ENCODE assay signal across 8 mouse cellular contexts in the genomic region with DNA sequence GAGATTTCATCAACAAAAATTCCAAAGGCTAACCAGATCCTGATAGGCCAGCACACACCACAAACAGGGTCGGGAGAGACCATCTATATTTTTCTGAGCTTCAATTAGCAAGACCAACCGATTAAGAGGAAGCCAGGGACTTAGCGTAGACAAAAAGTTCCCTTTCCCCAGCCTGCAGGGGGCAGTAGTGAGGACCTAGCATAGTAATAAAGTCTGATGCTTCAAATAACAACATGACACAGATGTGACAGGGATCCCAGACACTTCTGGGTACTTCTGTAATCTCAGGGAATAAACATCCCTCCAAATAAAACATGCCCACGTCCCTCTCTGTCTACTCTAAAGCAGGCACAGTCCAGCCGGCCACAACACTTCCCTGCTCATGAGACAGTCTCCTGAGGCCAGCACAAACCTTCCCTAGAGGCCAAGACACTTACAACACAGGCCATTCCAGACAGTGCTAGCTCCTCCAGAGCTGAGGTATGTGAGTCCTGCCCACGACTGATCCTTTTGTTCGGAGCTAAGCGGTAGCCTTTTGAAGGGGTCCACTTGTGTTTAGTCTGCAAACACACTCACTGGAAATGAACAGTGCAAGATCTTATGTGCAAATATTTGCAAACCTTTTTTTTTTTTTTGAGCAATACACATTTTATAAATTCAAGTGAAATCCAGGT. TPM values are rescaled to one million over a fixed set of nuclear protein-coding genes. Genes with fewer than 3 reads are reported as not detected.
A peak's percentile ranks its signal among the peaks of the same experiment; 100 is the strongest.
DNase-seq lines count a peak whose midpoint lies in the region; ATAC-seq lines count a peak whose summit lies in the region.

No protein-coding gene starts in this region.

- 0 out of 2 replicates have a peak, but pooled peaks have one; percentile 50 for ATAC-seq in megakaryocyte-erythroid progenitor cell, adult 5-6 weeks (replicated peaks; ENCODE audit: low FRiP score, low TSS enrichment, poor library complexity, severe bottlenecking)

- intact Hi-C loops in heart, postnatal 25 days (cut with DNase I), result loop anchor here (5.0 to 10.0 kb wide), 2 partner anchors 77 to 739 kb away; partner anchors contain the start of gene Fjx1
- intact Hi-C loops in heart, postnatal 14 days (cut with DNase I), result loop anchor here (5.0 kb wide), 1 partner anchor 82 kb away; no protein-coding TSS in a partner anchor

- peak; percentile 60 for DNase-seq in heart, adult 8-10 months (ENCODE audit: low spot score)
- DNase-seq in heart, postnatal 25 days (ENCODE audit: low spot score), result no peak
- peak; percentile 51 for DNase-seq in 416B (ENCODE audit: low read depth)
- peak; percentile 45 for DNase-seq in MEL-GATA-1-ER (ENCODE audit: extremely low read depth, low read depth)
- peak; percentile 63 to 71 for DNase-seq in heart, postnatal 14 days
- peak; percentile 53 for DNase-seq in thymus, postnatal 25 days
- DNase-seq in frontal cortex, postnatal 14 days (ENCODE audit: low spot score in 2 of 2), result no peak

RNA-seq across cellular contexts. Expression of gene Traf6, which starts 37.6 kb away (rescaled TPM):
- total RNA-seq in heart, adult 8-10 months (2022), result 10 to 100 TPM in 1 of 4 experiments, 1 to 10 TPM in 3; 8.7 to 10.3 (median 9.0) TPM
- total RNA-seq in heart, postnatal 25 days (2021), result 1 to 10 TPM; 8.9 to 9.3 TPM
- total RNA-seq in heart, postnatal 14 days (2021), result 10 to 100 TPM; 10.7 to 11.5 TPM
- total RNA-seq in megakaryocyte-erythroid progenitor cell, adult 5-6 weeks (2014; fragmentation: Nextera tagmentation), result 18.3 and 26.1 TPM in 2 replicates
- 13.9 and 15.3 TPM in 2 replicates for total RNA-seq in megakaryocyte-erythroid progenitor cell, adult 5-6 weeks (2017)

Comparison
In these comparisons a context has a peak if more than half of its experiments do, and no peak if none do; other contexts are left out.
1. DNase-seq: peak in heart, adult 8-10 months (single experiment), 416B (single experiment), MEL-GATA-1-ER (single experiment), heart, postnatal 14 days (2 of 2) and thymus, postnatal 25 days (single experiment); none in heart, postnatal 25 days (single experiment) and frontal cortex, postnatal 14 days (0 of 2).